Mouse (Mus musculus) cortical plate, adult 2 months (tissue): ENCODE results near the gene Trir.

Experiments
- CTCF ChIP-seq: fragments of 200-500 bp; IDR thresholded peaks from 2 replicates; pipeline ENCODE4 v1.5.1; 2011; ENCODE audit warnings: mild to moderate bottlenecking, control low read depth, low read length; ENCODE audit not compliant: insufficient read depth; ENCODE audit errors: extremely low read depth
- POLR2A ChIP-seq: fragments of 200-500 bp; IDR thresholded peaks from 2 replicates; pipeline ENCODE4 v1.6.1; 2011; ENCODE audit warnings: mild to moderate bottlenecking, low read length, control low read depth; ENCODE audit not compliant: insufficient read depth; ENCODE audit errors: extremely low read depth

DNA sequence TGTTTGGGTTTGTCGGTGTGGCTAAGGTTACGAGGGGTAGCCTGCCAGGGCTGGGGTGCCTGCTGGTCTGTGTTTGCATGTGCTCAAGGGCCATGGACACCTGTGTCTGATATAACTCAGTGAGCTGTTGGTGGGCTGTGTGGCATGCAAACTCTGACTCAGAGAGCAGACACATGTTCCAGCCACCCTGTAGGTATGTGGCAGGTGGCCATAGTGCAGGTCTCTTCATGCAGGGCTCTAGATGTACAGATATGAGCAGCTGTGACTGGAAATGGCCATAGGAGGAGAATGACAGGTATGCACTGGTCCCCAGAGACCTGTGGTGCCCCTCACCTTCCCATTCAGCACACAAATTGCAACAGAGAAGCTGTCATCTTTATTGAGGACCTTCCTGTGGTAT lies 40.5 kb downstream of the Trir start:
- no peak for TF ChIP-seq POLR2A
- TF ChIP-seq CTCF, result no peak
